Mouse (Mus musculus): ENCODE measurements around the gene Ube2a. TPM values are rescaled to one million over a fixed set of nuclear protein-coding genes. Genes with fewer than 3 reads are reported as not detected.

Ube2a gene
- polyA plus RNA-seq, 1 experiment = 64.8 TPM

DNA sequence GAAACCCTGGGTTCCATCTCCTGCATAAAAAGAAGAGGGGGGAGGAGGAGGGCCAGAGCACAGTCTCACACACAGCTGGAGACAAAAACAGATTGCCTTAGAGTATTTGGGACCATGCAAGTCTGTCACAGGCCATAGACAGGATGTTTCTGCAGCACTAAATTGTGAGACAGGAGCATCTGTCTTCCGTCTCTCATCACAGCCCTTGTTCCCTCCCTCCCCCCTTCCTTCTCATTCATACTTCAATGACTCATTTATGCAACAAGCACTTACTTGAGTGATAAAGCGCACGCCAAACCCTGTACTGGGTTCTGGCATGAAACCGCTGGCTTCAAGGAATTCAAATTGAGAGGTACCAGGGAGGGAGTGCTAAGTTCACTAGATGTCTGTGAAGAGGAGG is 42.1 kb upstream of the Ube2a start:
- Histone ChIP-seq H3K4me3 (ENCODE audit: insufficient read depth, poor library complexity, severe bottlenecking) (no peak overlapping the region), H3K79me2 (ENCODE audit: control insufficient read depth, insufficient read depth) (no peaks in the 10 kb centered on the region), H3K27me3 (ENCODE audit: control insufficient read depth, insufficient read depth, insufficient read length) (no peaks in the 10 kb centered on the region), H3K36me3 (ENCODE audit: control insufficient read depth, insufficient read depth) (no peaks in the 10 kb centered on the region), H3ac (ENCODE audit: control insufficient read depth, insufficient read length, low read depth) (no peak overlapping the region), H3K79me3 (ENCODE audit: low read depth) (no peaks in the 10 kb centered on the region)
- TF ChIP-seq MYOG (IDR thresholded peaks at IDR 0.05; ENCODE audit: control insufficient read depth, extremely low read depth, insufficient read length) (no peak), FOSL1 (IDR thresholded peaks at IDR 0.05; ENCODE audit: insufficient read depth, low read length, poor library complexity, severe bottlenecking) (no peak), MYOD1 (IDR thresholded peaks at IDR 0.05; ENCODE audit: control insufficient read depth, insufficient read length, low read depth) (peak; percentile 74)

DNA sequence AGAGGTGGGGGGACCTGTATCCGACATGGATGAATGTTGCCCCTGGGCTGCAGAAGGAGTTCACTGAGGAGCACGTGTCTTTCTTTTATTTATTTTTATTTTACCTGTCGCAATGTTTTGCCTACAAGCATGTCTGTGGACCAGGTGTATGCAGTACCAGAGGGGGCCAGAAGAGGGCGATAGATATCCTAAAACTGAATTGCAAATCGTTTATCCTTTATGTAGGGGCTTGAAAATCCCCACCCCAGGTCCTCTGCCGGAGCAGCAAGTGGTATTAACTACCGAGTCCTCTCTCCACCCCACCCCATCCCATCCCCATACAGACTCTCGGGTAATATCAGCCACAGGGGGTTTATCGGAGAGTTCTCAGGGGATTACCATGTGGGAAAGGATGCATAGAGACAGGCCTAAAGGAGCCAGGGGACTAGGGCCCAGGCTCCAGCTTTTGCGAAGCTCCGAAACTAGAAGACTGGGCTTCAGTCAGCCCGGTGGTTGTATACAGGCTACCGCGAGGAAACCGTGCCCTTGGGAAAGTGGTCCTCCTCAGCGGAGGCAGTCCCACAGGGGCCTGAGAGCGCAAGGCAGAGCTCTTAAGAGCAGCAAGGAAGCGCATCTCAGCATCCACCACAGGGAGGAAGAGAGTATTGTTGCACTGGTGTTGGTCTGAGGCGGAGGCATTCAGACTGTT is 40.2 kb upstream of the Ube2a start:
- H3ac ChIP-seq (ENCODE audit: control insufficient read depth, insufficient read length, low read depth) = no peak overlapping the region
- no peaks in the 10 kb centered on the region for H3K79me2 ChIP-seq (ENCODE audit: control insufficient read depth, insufficient read depth)
- H3K27me3 ChIP-seq (ENCODE audit: control insufficient read depth, insufficient read depth, insufficient read length) = no peaks in the 10 kb centered on the region
- H3K36me3 ChIP-seq (ENCODE audit: control insufficient read depth, insufficient read depth) = no peaks in the 10 kb centered on the region
- no peaks in the 10 kb centered on the region for H3K79me3 ChIP-seq (ENCODE audit: low read depth)
- TF ChIP-seq CTCF (IDR thresholded peaks at IDR 0.05; ENCODE audit: control insufficient read depth, insufficient read depth, insufficient read length) (no peak), USF1 (IDR thresholded peaks at IDR 0.05; ENCODE audit: low read depth) (no peak), MYOG (IDR thresholded peaks at IDR 0.05; ENCODE audit: control insufficient read depth, extremely low read depth, insufficient read length) (no peak), FOSL1 (IDR thresholded peaks at IDR 0.05; ENCODE audit: insufficient read depth, low read length, poor library complexity, severe bottlenecking) (no peak), MAX (IDR thresholded peaks at IDR 0.05) (no peak), MYOD1 (IDR thresholded peaks at IDR 0.05; ENCODE audit: control insufficient read depth, insufficient read length, low read depth) (no peak)
- no peak overlapping the region for H3K4me3 ChIP-seq (ENCODE audit: insufficient read depth, poor library complexity, severe bottlenecking)

DNA sequence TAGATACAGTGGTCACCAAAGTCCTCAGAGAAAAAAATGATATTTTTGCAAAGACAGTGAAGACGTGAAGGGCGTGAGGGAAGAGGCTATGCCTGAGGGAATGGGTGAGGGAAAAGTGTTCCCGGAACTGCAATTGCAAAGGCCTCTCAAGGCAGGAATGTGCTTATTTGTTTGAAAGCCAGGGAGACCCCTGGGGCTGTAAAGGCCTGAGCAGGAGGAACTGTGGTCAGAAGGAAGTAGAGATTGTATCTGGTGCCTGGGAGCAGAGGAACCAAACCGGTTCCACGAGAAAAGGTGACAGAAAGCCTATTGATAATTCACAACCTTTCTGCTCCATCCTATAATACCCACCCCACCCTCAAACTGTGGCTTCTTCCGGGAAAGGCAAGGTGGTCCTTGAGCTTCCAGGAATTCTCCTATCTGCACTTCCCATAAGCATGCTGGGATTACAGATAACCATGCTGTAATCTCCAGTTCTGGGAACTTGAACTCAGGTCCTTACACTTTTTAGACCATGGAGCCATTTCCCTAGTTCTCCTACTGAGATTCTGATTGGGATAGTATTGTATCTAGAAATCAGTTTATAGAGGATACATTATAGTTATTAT is 36.5 kb upstream of the Ube2a start:
- Histone ChIP-seq H3K36me3 (ENCODE audit: control insufficient read depth, insufficient read depth) (no peaks in the 10 kb centered on the region), H3K4me3 (ENCODE audit: insufficient read depth, poor library complexity, severe bottlenecking) (no peak overlapping the region), H3K79me2 (ENCODE audit: control insufficient read depth, insufficient read depth) (no peaks in the 10 kb centered on the region), H3ac (ENCODE audit: control insufficient read depth, insufficient read length, low read depth) (no peak overlapping the region), H3K79me3 (ENCODE audit: low read depth) (no peaks in the 10 kb centered on the region), H3K27me3 (ENCODE audit: control insufficient read depth, insufficient read depth, insufficient read length) (no peaks in the 10 kb centered on the region)
- no peak for TF ChIP-seq CTCF (IDR thresholded peaks at IDR 0.05; ENCODE audit: control insufficient read depth, insufficient read depth, insufficient read length)
- no peak for TF ChIP-seq MYOG (IDR thresholded peaks at IDR 0.05; ENCODE audit: control insufficient read depth, extremely low read depth, insufficient read length)
- TF ChIP-seq FOSL1 (IDR thresholded peaks at IDR 0.05; ENCODE audit: insufficient read depth, low read length, poor library complexity, severe bottlenecking) = no peak
- TF ChIP-seq MAX (IDR thresholded peaks at IDR 0.05) = no peak
- no peak for TF ChIP-seq MYOD1 (IDR thresholded peaks at IDR 0.05; ENCODE audit: control insufficient read depth, insufficient read length, low read depth)
- no peak for TF ChIP-seq CEBPB (IDR thresholded peaks at IDR 0.05; ENCODE audit: low read depth)
- no peak for TF ChIP-seq USF1 (IDR thresholded peaks at IDR 0.05; ENCODE audit: low read depth)

DNA sequence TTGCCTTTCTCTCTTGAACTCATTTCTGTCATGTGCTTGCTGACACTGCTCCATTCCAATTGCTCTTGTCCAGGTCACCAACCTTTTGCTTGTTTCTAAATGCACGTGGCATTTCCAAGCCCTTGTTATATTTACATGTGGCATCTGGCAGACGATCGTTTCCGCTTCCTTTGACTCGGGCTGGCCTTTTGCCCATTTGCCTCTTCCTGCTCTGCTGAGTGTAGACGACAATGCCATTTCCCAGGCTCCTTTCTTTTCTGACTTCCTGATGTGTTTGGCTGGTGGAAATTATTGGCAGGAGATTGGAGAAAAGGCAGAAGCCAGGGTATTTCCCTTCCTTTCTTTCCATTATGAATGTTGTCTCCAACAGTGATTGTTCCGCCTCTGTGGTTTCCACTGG is 34.3 kb upstream of the Ube2a start:
- no peaks in the 10 kb centered on the region for H3K79me2 ChIP-seq (ENCODE audit: control insufficient read depth, insufficient read depth)
- H3K27me3 ChIP-seq (ENCODE audit: control insufficient read depth, insufficient read depth, insufficient read length) = no peaks in the 10 kb centered on the region
- no peaks in the 10 kb centered on the region for H3K36me3 ChIP-seq (ENCODE audit: control insufficient read depth, insufficient read depth)
- H3K4me3 ChIP-seq (ENCODE audit: insufficient read depth, poor library complexity, severe bottlenecking) = no peak overlapping the region
- H3K79me3 ChIP-seq (ENCODE audit: low read depth) = no peaks in the 10 kb centered on the region
- TF ChIP-seq CEBPB (IDR thresholded peaks at IDR 0.05; ENCODE audit: low read depth) = no peak
- TF ChIP-seq MYOG (IDR thresholded peaks at IDR 0.05; ENCODE audit: control insufficient read depth, extremely low read depth, insufficient read length) = no peak
- TF ChIP-seq FOSL1 (IDR thresholded peaks at IDR 0.05; ENCODE audit: insufficient read depth, low read length, poor library complexity, severe bottlenecking) = no peak
- TF ChIP-seq MYOD1 (IDR thresholded peaks at IDR 0.05; ENCODE audit: control insufficient read depth, insufficient read length, low read depth) = no peak
- TF ChIP-seq USF1 (IDR thresholded peaks at IDR 0.05; ENCODE audit: low read depth) = no peak
- no peak for TF ChIP-seq MAX (IDR thresholded peaks at IDR 0.05)
- no peak for TF ChIP-seq CTCF (IDR thresholded peaks at IDR 0.05; ENCODE audit: control insufficient read depth, insufficient read depth, insufficient read length)
- H3ac ChIP-seq (ENCODE audit: control insufficient read depth, insufficient read length, low read depth) = no peak overlapping the region

DNA sequence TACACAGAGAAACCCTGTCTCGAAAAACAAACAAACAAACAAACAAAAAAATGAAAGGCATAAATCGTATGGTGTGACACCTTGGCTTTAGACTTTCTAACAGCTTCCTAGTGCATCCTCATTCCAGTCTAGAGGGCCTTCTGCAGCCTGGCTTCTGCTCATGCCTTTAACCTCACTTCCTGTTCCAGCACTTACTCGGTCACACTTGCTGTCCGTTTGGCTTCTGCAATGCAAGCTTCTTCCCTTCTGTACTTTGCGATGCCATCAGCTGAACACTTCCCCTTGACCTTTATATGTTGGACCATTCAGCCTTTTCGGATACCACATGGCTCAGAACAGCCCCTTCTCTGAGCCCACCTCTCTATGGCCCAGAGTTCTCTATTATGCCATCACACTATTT is 32.0 kb upstream of the Ube2a start:
- Histone ChIP-seq H3ac (ENCODE audit: control insufficient read depth, insufficient read length, low read depth) (no peak overlapping the region), H3K79me2 (ENCODE audit: control insufficient read depth, insufficient read depth) (no peaks in the 10 kb centered on the region), H3K36me3 (ENCODE audit: control insufficient read depth, insufficient read depth) (no peaks in the 10 kb centered on the region), H3K79me3 (ENCODE audit: low read depth) (no peaks in the 10 kb centered on the region), H3K27me3 (ENCODE audit: control insufficient read depth, insufficient read depth, insufficient read length) (no peaks in the 10 kb centered on the region), H3K4me3 (ENCODE audit: insufficient read depth, poor library complexity, severe bottlenecking) (no peak overlapping the region)
- TF ChIP-seq CTCF (IDR thresholded peaks at IDR 0.05; ENCODE audit: control insufficient read depth, insufficient read depth, insufficient read length) (no peak), MYOD1 (IDR thresholded peaks at IDR 0.05; ENCODE audit: control insufficient read depth, insufficient read length, low read depth) (no peak), CEBPB (IDR thresholded peaks at IDR 0.05; ENCODE audit: low read depth) (no peak), MYOG (IDR thresholded peaks at IDR 0.05; ENCODE audit: control insufficient read depth, extremely low read depth, insufficient read length) (no peak), MAX (IDR thresholded peaks at IDR 0.05) (no peak), FOSL1 (IDR thresholded peaks at IDR 0.05; ENCODE audit: insufficient read depth, low read length, poor library complexity, severe bottlenecking) (no peak), USF1 (IDR thresholded peaks at IDR 0.05; ENCODE audit: low read depth) (no peak)

Data from C2C12 (cell line).